ENCODE assay signal across 8 mouse cellular contexts in genomic region chr11:67647745-67648144, GRCm38 (mm10). TPM values are rescaled to one million over a fixed set of nuclear protein-coding genes. Genes with fewer than 3 reads are reported as not detected.
DNase-seq lines count a peak whose midpoint lies in the region; ATAC-seq and TF ChIP-seq lines count a peak whose summit lies in the region.

No protein-coding gene starts in this region.

- H3K4me3 ChIP-seq in cortical plate, adult 2 months (ENCODE audit: insufficient read depth, low read length): no peak overlapping the region
- H3K4me3 ChIP-seq in layer of hippocampus, adult 2 months: no peak overlapping the region

- no peak for TF ChIP-seq POLR2A in cortical plate, adult 2 months (IDR thresholded peaks at IDR 0.05; ENCODE audit: extremely low read depth, insufficient read depth, low read length)

- peak; percentile 82 for TF ChIP-seq CTCF in cortical plate, adult 2 months (IDR thresholded peaks at IDR 0.05; ENCODE audit: extremely low read depth, insufficient read depth, low read length)
- TF ChIP-seq CTCF in layer of hippocampus, adult 2 months (conservative IDR thresholded peaks at IDR 0.05): peak; percentile 96

- H3K27ac ChIP-seq in cortical plate, adult 2 months (ENCODE audit: insufficient read depth, low read length): no peak overlapping the region
- peak overlapping the region; percentile 78 for H3K27ac ChIP-seq in layer of hippocampus, adult 2 months

- H3K4me1 ChIP-seq in cortical plate, adult 2 months (ENCODE audit: control insufficient read depth, insufficient read depth, low read length): peaks cover 14% of the 10 kb centered on the region

- ATAC-seq in erythroid progenitor cell, adult 5-6 weeks (replicated peaks; ENCODE audit: low FRiP score, poor library complexity, severe bottlenecking): no peak

- peak; percentile 74 to 76 for DNase-seq in B cell, adult 2 months
- DNase-seq in ZHBTc4 (ENCODE audit: low read depth, low spot score): peak; percentile 73
- DNase-seq in heart, adult 9 months (ENCODE audit: low spot score in 2 of 2): peak; percentile 41 to 72
- peak; percentile 66 to 83 for DNase-seq in layer of hippocampus, adult 2 months (ENCODE audit: low spot score in 2 of 2)
- DNase-seq in lung, postnatal 36 days: peak; percentile 87
- peak; percentile 56 for DNase-seq in right cerebral cortex, postnatal 25 days

RNA-seq across cellular contexts. Expression of gene Rcvrn, which starts 47.4 kb away (rescaled TPM):
- 1.3 and 2.1 TPM in 2 replicates for polyA plus RNA-seq in cortical plate, adult 2 months (2012; rRNA removed)
- total RNA-seq in layer of hippocampus, adult 2 months (2021): 1 to 10 TPM; 1.4 to 1.9 TPM
- not detected in 2 replicates for total RNA-seq in erythroid progenitor cell, adult 5-6 weeks (2015; ENCODE audit: low replicate concordance)
- not detected in 2 replicates for total RNA-seq in erythroid progenitor cell, adult 5-6 weeks (2017; ENCODE audit: low replicate concordance)
